Mouse (Mus musculus) lung, postnatal 0 days (tissue): ENCODE results near the gene Aif1. TPM values are rescaled to one million over a fixed set of nuclear protein-coding genes. Genes with fewer than 3 reads are reported as not detected.
"Not testable (repeated sequence)": the region's sequence is repeated elsewhere in the genome, so short reads cannot be mapped to it uniquely, and the experiment has no call there.

ENCODE experiments used
- ATAC-seq: fragments of 200-750 bp; cut with Nextera tagmentation; 2 replicates; pipeline ENCODE4 v1.8.0; 2017; ENCODE audit warnings: moderate library complexity
- DNase-seq: peaks from one replicate; pipeline ENCODE4 v3.0.0-alpha.2; 2016; ENCODE audit warnings: low spot score
- H3K27ac ChIP-seq: fragments of 300-500 bp; sonication (generic); 2 replicates; pipeline ENCODE4 v1.5.1; 2014; ENCODE audit warnings: antibody characterized with exemption, mild to moderate bottlenecking, low read length, mixed read lengths
- H3K27me3 ChIP-seq: fragments of 300-500 bp; sonication (generic); replicated peaks from 2 replicates; pipeline ENCODE4 v1.6.1; 2014; ENCODE audit warnings: low read length, mixed read lengths; ENCODE audit not compliant: insufficient read depth
- H3K36me3 ChIP-seq: fragments of 300-500 bp; sonication (generic); 2 replicates; pipeline ENCODE4 v1.6.1; 2014; ENCODE audit warnings: low read length, mixed read lengths; ENCODE audit not compliant: insufficient read depth
- H3K4me1 ChIP-seq: fragments of 300-500 bp; sonication (generic); 2 replicates; pipeline ENCODE4 v1.6.1; 2014; ENCODE audit warnings: antibody characterized with exemption, low read depth, low read length, mixed read lengths; ENCODE audit not compliant: insufficient read depth
- H3K4me2 ChIP-seq: fragments of 300-500 bp; sonication (generic); replicated peaks from 2 replicates; pipeline ENCODE4 v1.6.1; 2014; ENCODE audit warnings: low read depth, mild to moderate bottlenecking, low read length, moderate library complexity, mixed read lengths
- H3K4me3 ChIP-seq: fragments of 300-500 bp; sonication (generic); 2 replicates; pipeline ENCODE4 v1.5.1; 2014; ENCODE audit warnings: low read depth, low read length
- H3K9ac ChIP-seq: fragments of 300-500 bp; sonication (generic); replicated peaks from 2 replicates; pipeline ENCODE4 v1.6.1; 2014; ENCODE audit warnings: low read depth, mild to moderate bottlenecking
- H3K9me3 ChIP-seq: fragments of 300-500 bp; sonication (generic); 2 replicates; pipeline ENCODE4 v1.6.1; 2016; ENCODE audit warnings: low read length, mixed read lengths
- CTCF ChIP-seq: IDR thresholded peaks from 2 replicates; pipeline ENCODE4 v1.5.1; 2016; ENCODE audit warnings: antibody characterized with exemption, mild to moderate bottlenecking
- EP300 ChIP-seq: IDR thresholded peaks from 2 replicates; pipeline ENCODE4 v1.6.1; 2016; ENCODE audit warnings: antibody characterized with exemption, mild to moderate bottlenecking, control low read depth
- WGBS: fragments of 180-500 bp; shearing (Covaris S2); extraction: QIAGEN DNeasy Blood & Tissue Kit; methylation state at CpG from one replicate; pipeline ENCODE4 v1.1.7; 2014; 5-methylcytosine and 5-hydroxymethylcytosine counted together
- polyA plus RNA-seq: library from polyadenylated mRNA; unstranded; fragments of >200 nt; fragmentation: Nextera tagmentation; extraction: Ambion mirVana; gene quantifications from 2 replicates; pipeline ENCODE4 v1.2.1, GENCODE M21; 2015

Aif1 gene
- polyA plus RNA-seq, 1 experiment from 2014 or later, result 10.3 TPM

DNA sequence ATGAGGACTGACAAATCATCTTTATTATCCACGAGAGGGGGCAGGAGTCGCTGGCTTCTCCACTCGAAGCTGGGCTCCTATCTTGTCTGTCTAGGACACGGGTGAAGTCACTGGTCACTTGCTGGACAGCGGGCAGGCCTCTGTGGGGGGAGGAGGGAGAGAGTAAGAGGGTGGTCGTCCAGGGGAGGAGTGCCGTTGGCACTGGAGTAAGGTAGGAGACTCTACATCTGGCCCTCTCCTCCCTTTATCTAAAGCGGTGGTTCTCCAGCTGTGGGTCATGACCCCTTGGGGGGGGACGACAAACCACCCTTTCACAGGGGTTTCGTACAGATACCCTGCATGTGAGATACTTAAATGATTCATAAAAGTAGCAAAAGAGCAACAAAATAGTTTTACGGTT lies 46.9 kb downstream of the Aif1 start:
- Histone ChIP-seq H3K36me3 (no peaks in the 10 kb centered on the region), H3K9me3 (no peaks in the 10 kb centered on the region), H3K4me2 (no peak overlapping the region), H3K4me1 (peaks cover 15% of the 10 kb centered on the region), H3K9ac (no peak overlapping the region), H3K27ac (no peak overlapping the region), H3K27me3 (no peaks in the 10 kb centered on the region), H3K4me3 (no peak overlapping the region)
- DNase-seq (no peak), ATAC-seq (no peak)
- 60% methylated on average over 11 of the region's 11 CpGs for WGBS
- TF ChIP-seq EP300 (no peak), CTCF (no peak)

DNA sequence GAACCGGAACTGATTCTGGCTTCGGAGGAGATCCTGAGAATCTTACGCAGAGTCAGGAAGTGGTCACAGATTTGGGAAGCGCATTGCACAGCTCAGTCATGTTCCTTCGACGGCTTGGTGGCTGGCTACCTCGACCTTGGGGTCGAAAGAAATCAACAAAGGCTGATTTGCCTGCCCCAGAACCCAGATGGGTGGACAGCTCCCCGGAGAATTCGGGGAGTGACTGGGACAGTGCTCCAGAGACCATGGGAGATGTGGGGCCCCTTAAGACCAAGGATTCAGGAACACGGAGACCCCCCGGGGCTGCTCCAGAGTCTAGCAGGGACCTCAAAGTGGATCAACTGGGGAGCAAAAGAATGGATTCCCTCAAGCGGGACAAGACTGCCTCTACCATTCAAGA lies 48.9 kb downstream of the Aif1 start:
- H3K4me3 ChIP-seq, result peak overlapping the region; percentile 62
- H3K4me2 ChIP-seq, result peak overlapping the region; percentile 81
- no peaks in the 10 kb centered on the region for H3K27me3 ChIP-seq
- H3K27ac ChIP-seq, result peak overlapping the region; percentile 92; the same call in 1 of the 2 replicates
- ATAC-seq (no peak), DNase-seq (peak; percentile 24)
- no peaks in the 10 kb centered on the region for H3K9me3 ChIP-seq
- peaks cover 15% of the 10 kb centered on the region for H3K4me1 ChIP-seq
- H3K9ac ChIP-seq, result peak overlapping the region; percentile 68
- 52% methylated on average over 13 of the region's 13 CpGs for WGBS
- TF ChIP-seq EP300, result no peak
- TF ChIP-seq CTCF, result no peak
- H3K36me3 ChIP-seq, result no peaks in the 10 kb centered on the region

DNA sequence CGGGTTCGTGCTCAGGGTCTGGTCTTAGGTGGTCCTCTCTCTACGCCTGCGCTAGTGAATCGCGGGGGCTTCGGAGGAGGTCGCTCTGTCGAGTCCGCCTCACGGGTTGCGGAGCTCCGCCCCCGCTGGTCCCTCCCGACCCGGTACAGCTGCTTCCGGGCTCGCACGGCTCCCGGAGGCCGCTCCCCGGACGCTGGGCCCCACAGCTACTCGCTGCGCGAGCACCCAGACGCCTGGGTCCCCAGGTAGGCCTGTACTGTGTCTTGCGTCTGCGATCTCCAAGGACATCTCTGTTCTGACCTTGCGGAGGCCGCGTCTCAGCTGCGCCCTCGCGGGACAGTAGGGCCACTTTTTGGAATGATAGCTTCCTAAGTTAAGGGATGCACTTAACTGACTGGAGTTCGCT lies 49.7 kb downstream of the Aif1 start, which contains the start of gene D17H6S53E:
Gene D17H6S53E, plus strand, starts transcription at position 168 of the 406 bp plus-strand sequence.
- Histone ChIP-seq H3K27ac (peak within 1 kb of the TSS; percentile 92), H3K4me2 (peak within 1 kb of the TSS; percentile 81), H3K4me1 (peaks cover 15% of the 10 kb centered on the region), H3K9me3 (no peaks in the 10 kb centered on the region), H3K27me3 (no peaks in the 10 kb centered on the region), H3K9ac (peak within 1 kb of the TSS; percentile 68), H3K4me3 (peak within 1 kb of the TSS; percentile 62), H3K36me3 (no peaks in the 10 kb centered on the region)
- TF ChIP-seq EP300 (no peak), CTCF (peak; percentile 36; the same call in 1 of the 2 replicates)
- ATAC-seq (peak; percentile 55), DNase-seq (peak; percentile 82)
- WGBS, result under 1% methylated on average over 36 of the region's 36 CpGs

DNA sequence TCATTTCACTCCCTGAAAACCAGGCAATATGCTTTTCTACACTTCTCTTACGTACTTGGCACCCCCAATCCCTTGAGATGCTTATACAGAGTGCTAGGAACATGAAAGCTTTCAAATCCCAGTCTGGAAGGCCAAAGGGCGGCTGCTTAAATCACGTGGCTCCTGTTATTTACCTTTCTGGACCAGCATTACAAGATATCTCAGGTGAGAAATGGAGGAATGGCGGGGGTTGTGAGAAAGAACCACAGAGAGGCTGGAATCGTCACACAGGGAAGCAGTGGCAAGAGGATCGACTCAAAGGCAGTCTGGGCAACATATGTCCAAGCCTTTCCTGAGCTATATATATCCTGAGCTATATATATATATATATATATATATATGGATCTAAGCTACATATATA lies 50.3 kb downstream of the Aif1 start:
- WGBS, result 15% methylated on average over 6 of the region's 6 CpGs
- Histone ChIP-seq H3K27me3 (no peaks in the 10 kb centered on the region), H3K9ac (peak overlapping the region; percentile 68), H3K9me3 (no peaks in the 10 kb centered on the region), H3K4me1 (peaks cover 15% of the 10 kb centered on the region), H3K4me3 (peak overlapping the region; percentile 62), H3K4me2 (peak overlapping the region; percentile 81), H3K27ac (peak overlapping the region; percentile 92), H3K36me3 (no peaks in the 10 kb centered on the region)
- ATAC-seq (no peak), DNase-seq (peak; percentile 53)
- no peak for TF ChIP-seq CTCF
- TF ChIP-seq EP300, result no peak

DNA sequence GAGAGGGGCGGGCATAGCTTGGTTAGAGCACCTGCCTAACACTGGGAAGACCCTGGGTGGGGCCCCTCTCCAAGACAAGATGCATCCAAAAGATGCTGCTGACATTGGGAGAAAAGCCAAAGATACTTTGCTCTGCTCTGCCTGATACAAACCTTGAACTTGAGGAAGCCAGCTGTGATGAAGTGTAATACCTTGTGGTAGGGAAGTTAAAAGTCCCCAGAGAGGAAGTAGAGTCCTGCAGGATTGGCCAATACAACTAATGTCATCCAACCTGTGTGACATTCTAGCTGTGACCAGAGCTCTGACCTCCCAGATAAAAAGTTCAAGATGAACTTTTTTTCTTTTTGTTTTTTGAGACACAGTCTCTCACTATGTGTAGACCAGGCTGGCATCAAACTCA lies 50.8 kb downstream of the Aif1 start:
- Histone ChIP-seq H3K36me3 (no peaks in the 10 kb centered on the region), H3K9ac (no peak overlapping the region), H3K4me3 (no peak overlapping the region), H3K4me1 (peaks cover 17% of the 10 kb centered on the region), H3K27ac (0 out of 2 replicates have a peak overlapping the region, but pooled peaks have one; percentile 92), H3K27me3 (no peaks in the 10 kb centered on the region), H3K9me3 (no peaks in the 10 kb centered on the region), H3K4me2 (0 out of 2 replicates have a peak overlapping the region, but pooled peaks have one; percentile 81)
- peak; percentile 26 for DNase-seq
- ATAC-seq, result no peak
- 100% methylated on average over 1 of the region's 1 CpGs for WGBS
- TF ChIP-seq EP300, result no peak
- no peak for TF ChIP-seq CTCF

DNA sequence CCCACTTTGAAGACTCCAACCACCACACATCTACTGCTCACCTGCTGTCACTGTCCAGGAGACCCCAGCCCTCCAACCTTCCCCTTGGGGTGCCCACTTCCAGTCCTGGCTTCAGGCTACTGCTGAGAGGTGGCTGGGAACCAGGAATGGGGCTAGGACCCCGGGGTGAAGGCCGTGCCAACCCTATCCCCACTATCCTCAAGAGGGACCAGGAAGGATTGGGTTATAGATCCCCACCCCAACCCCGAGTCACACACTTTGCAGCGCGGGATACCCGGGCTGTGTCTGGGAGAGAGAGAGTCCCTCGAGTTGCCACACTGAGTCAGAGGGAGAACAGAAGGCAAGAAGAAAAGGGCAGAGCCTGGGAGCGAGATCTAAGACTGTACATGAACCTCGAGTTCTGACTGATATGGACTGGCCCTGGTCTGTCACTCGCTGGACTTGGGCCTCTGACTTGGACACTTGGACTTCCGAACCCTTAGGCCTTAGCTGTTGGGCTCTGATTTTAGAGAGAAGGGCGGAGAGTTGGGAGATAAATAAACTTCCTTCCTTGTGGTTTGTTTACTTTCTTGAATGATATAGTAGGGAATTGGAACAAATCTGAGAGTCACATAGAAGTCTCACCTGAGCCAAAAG lies 51.5 kb downstream of the Aif1 start:
- H3K4me3 ChIP-seq, H3K4me2 ChIP-seq, ATAC-seq, H3K36me3 ChIP-seq, DNase-seq, H3K27me3 ChIP-seq, H3K27ac ChIP-seq, H3K9ac ChIP-seq, H3K9me3 ChIP-seq: not testable (repeated sequence)
- H3K4me1 ChIP-seq, result peaks cover 18% of the 10 kb centered on the region
- 91% methylated on average over 12 of the region's 12 CpGs for WGBS

DNA sequence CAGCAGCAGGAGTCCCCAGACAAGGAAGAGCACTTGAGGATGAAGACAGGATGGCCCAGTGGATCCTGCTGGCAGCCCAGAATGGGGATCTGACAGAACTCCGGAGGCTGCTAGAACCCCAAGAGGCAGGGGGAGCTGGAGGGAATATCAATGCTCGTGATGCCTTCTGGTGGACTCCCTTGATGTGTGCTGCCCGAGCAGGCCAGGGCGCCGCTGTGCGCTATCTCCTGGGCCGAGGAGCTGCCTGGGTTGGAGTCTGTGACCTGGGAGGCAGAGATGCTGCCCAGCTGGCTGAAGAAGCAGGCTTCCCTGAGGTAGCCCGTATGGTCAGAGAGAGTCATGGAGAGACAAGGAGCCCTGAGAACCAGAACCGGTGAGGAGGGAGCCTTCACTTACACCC lies 52.6 kb downstream of the Aif1 start:
- DNase-seq, H3K9me3 ChIP-seq, H3K27me3 ChIP-seq, H3K27ac ChIP-seq, ATAC-seq, H3K4me3 ChIP-seq, H3K4me2 ChIP-seq, H3K9ac ChIP-seq, H3K36me3 ChIP-seq: not testable (repeated sequence)
- peaks cover 18% of the 10 kb centered on the region for H3K4me1 ChIP-seq
- WGBS, result 93% methylated on average over 9 of the region's 9 CpGs
